ENCODE assay signal across 19 mouse cellular contexts in genomic region chr6:48251954-48252353, GRCm38 (mm10).
DNase-seq lines count a peak whose midpoint lies in the region; TF ChIP-seq lines count a peak whose summit lies in the region.
"Had no signal": no experiment of that assay in that cellular context is flagged by ENCODE, and none has a peak within 500 bp of the region (broad histone marks: within the 10 kb centered on the region; RNA-seq: fewer than 3 reads in every experiment).

No protein-coding gene starts in this region.

- H3K4me2 ChIP-seq in CH12.LX (ENCODE audit: insufficient read depth, low read depth, poor library complexity, severe bottlenecking), result no peak overlapping the region

- intact Hi-C loops in heart, postnatal 10 days (cut with DNase I), result no loop called here

- H3K27ac ChIP-seq in CH12.LX (ENCODE audit: insufficient read depth, low read depth) (no peak overlapping the region), MEL (ENCODE audit: control insufficient read depth, low read depth, low read length) (no peak overlapping the region)

- H3K9me3 ChIP-seq in CH12.LX (replicated peaks; ENCODE audit: low read length), result no peaks in the 10 kb centered on the region
- H3K9me3 ChIP-seq in MEL (replicated peaks; ENCODE audit: insufficient read depth, low read length), result no peaks in the 10 kb centered on the region
- H3K9me3 ChIP-seq: G1E had no signal

- H3K27me3 ChIP-seq in CH12.LX (replicated peaks) (peaks cover 7% of the 10 kb centered on the region), MEL (ENCODE audit: control insufficient read depth in 1 of 2, insufficient read depth in 2 of 2, low read length in 2 of 2) (no peaks in the 10 kb centered on the region)

- TF ChIP-seq RAD21 in CH12.LX (IDR thresholded peaks at IDR 0.05; ENCODE audit: low read depth, low read length) (no peak), MEL (IDR thresholded peaks at IDR 0.05; ENCODE audit: low read depth, low read length) (no peak)

- no peak for TF ChIP-seq CTCF in CH12.LX (conservative IDR thresholded peaks at IDR 0.05 in 1 of 2, IDR thresholded peaks at IDR 0.05 in 1 of 2; ENCODE audit: low read depth in 2 of 2, low read length in 2 of 2)
- TF ChIP-seq CTCF in MEL (IDR thresholded peaks at IDR 0.05 in 2 of 3, conservative IDR thresholded peaks at IDR 0.05 in 1 of 3; ENCODE audit: control insufficient read depth in 1 of 3, insufficient read depth in 1 of 3, low read depth in 2 of 3, low read length in 3 of 3, poor library complexity in 1 of 3, severe bottlenecking in 1 of 3), result no peak

- peaks cover 0 to 7% of the 10 kb centered on the region in 2 experiments; a peak in 2 of 4 replicates for H3K4me1 ChIP-seq in CH12.LX (ENCODE audit: control insufficient read depth in 1 of 2, insufficient read depth in 2 of 2)
- no peaks in the 10 kb centered on the region for H3K4me1 ChIP-seq in MEL (ENCODE audit: control insufficient read depth in 1 of 2, insufficient read depth in 2 of 2, low read length in 2 of 2)

- DNase-seq in heart, adult 11 months, result peak; percentile 51
- DNase-seq in heart, postnatal 10 days, result no peak
- no peak for DNase-seq in CH12.LX (ENCODE audit: extremely low read depth)
- DNase-seq in MEL (ENCODE audit: low read depth, low spot score), result no peak
- DNase-seq in cerebellum, postnatal 4 days (ENCODE audit: low spot score in 2 of 2), result no peak
- no peak for DNase-seq in kidney, postnatal 4 days
- DNase-seq: adrenal gland, adult 2 months; adrenal gland, adult 8-10 months; adrenal gland, postnatal 10 days; adrenal gland, postnatal 14 days; adrenal gland, postnatal 25 days; adrenal gland, postnatal 36 days; B cell, adult 2 months; cerebellum, adult 11 months; cerebellum, adult 11-12 months; cerebellum, adult 18-20 months; cerebellum, adult 2 months; cerebellum, adult 8-10 months had no signal

- H3K4me3 ChIP-seq in CH12.LX (replicated peaks in 1 of 3; ENCODE audit: low read depth in 2 of 3, low read length in 2 of 3, poor library complexity in 1 of 3) (no peak overlapping the region), MEL (ENCODE audit: control insufficient read depth in 1 of 2, insufficient read depth in 1 of 2, low read depth in 2 of 2, low read length in 2 of 2) (no peak overlapping the region)

- TF ChIP-seq POLR2A in CH12.LX (IDR thresholded peaks at IDR 0.05; ENCODE audit: low read depth, low read length) (no peak), MEL (IDR thresholded peaks at IDR 0.05; ENCODE audit: control insufficient read depth in 1 of 2, insufficient read depth in 1 of 2, low read depth in 1 of 2, low read length in 2 of 2, poor library complexity in 1 of 2) (no peak)

- no peak for TF ChIP-seq EP300 in CH12.LX (IDR thresholded peaks at IDR 0.05; ENCODE audit: low read length)
- no peak for TF ChIP-seq EP300 in MEL (IDR thresholded peaks at IDR 0.05; ENCODE audit: low read depth in 1 of 2, low read length in 2 of 2)

- H3K9ac ChIP-seq in CH12.LX (ENCODE audit: insufficient read depth, low read depth), result no peak overlapping the region
- no peak overlapping the region for H3K9ac ChIP-seq in MEL (ENCODE audit: control insufficient read depth, low read depth, low read length, poor library complexity, severe bottlenecking)

- in situ Hi-C loops in CH12.LX (cut with MboI; ENCODE audit: low pct_ligation_motif_present, low pct_unique_long_range_greater_than_20kb, low sequenced_read_pairs), result no loop called here

- H3K36me3 ChIP-seq in CH12.LX (replicated peaks in 1 of 2; ENCODE audit: control insufficient read depth in 1 of 2, insufficient read depth in 1 of 2, low read length in 1 of 2) (no peaks in the 10 kb centered on the region), MEL (ENCODE audit: control insufficient read depth in 1 of 2, insufficient read depth in 2 of 2, low read length in 2 of 2) (no peaks in the 10 kb centered on the region)
- H3K36me3 ChIP-seq: G1E had no signal

- dilution Hi-C loops in CH12.LX (cut with MboI; ENCODE audit: extremely low pct_ligation_motif_present, extremely low pct_unique_long_range_greater_than_20kb, low sequenced_read_pairs), result no loop called here

- H3K79me2 ChIP-seq in CH12.LX (replicated peaks; ENCODE audit: control insufficient read depth, extremely low read depth, insufficient read depth, poor library complexity, severe bottlenecking), result no peaks in the 10 kb centered on the region
- H3K79me2 ChIP-seq in MEL (ENCODE audit: control insufficient read depth, insufficient read depth, low read length, poor library complexity), result no peaks in the 10 kb centered on the region

TF ChIP-seq in CH12.LX, 34 proteins besides CTCF, POLR2A, EP300 and RAD21:
- peak; percentile 70; the same call in 1 of the 2 replicates for TF ChIP-seq TBP (conservative IDR thresholded peaks at IDR 0.05; ENCODE audit: low read depth, low read length)
- no peak for TF ChIP-seq MEF2A (IDR thresholded peaks at IDR 0.05; ENCODE audit: borderline replicate concordance, low read depth, low read length)

TF ChIP-seq in MEL, 35 proteins besides CTCF, POLR2A, EP300 and RAD21:
- TF ChIP-seq NRF1 (IDR thresholded peaks at IDR 0.05; ENCODE audit: insufficient read depth, low read depth, low read length, poor library complexity, severe bottlenecking) (no peak), MEF2A (IDR thresholded peaks at IDR 0.05; ENCODE audit: extremely low read depth, insufficient replicate concordance, low read depth, low read length, poor library complexity, severe bottlenecking) (no peak), TBP (IDR thresholded peaks at IDR 0.05; ENCODE audit: low read depth, low read length) (0 out of 2 replicates have a peak, but pooled peaks have one; percentile 19)
TF ChIP-seq in MEL: peak in this region for 1.
